ENCODE assay signal across 10 mouse cellular contexts in the genomic region with DNA sequence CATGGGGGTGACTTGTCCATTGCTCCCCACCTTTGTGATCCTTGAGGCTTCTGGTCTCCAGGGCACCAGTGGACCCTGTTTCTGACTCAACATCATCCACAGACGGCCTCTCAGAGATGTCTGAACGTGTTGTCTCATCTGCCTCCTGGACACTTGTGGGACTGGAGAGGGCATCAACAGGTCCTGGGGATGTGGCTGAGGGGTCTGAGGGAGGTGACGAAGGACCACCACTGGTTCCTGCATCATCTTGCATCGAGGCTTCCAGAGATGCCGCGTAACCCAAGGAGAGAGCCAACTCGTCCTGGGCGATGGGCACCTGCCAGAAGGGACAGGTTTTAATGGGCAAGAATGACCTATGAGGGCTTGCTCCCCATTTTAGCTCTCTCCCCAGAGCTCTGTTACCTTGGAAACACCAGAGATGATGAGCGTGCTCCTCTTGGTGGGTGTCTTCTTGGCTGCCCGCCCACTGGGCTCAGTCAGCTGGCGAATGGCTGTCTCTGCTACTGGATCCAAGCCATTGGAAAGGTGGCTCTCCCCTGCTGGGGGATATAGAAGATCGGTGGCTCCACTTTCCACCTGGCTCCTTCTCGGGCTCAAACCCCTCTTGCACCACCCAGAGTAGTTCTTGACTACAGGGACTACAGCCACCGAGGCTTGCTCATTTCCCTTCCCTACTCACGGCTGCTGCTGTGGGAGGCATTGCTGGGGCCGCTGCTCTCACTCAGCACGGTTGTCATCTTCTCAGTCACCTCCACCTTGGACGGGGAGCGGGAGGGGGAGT. TPM values are rescaled to one million over a fixed set of nuclear protein-coding genes. Genes with fewer than 3 reads are reported as not detected.
DNase-seq lines count a peak whose midpoint lies in the region.
"Had no signal": no experiment of that assay in that cellular context is flagged by ENCODE, and none has a peak within 500 bp of the region (broad histone marks: within the 10 kb centered on the region; RNA-seq: fewer than 3 reads in every experiment).

No protein-coding gene starts in this region.

- DNase-seq in cerebellum, adult 9-10 months, result peak; percentile 67
- DNase-seq in cerebellum, postnatal 36 days, result peak; percentile 48 to 64
- peak; percentile 73 to 77 for DNase-seq in layer of hippocampus, postnatal 14 days (ENCODE audit: low spot score in 2 of 2)
- peak; percentile 88 for DNase-seq in right cerebral cortex, adult 18-20 months
- DNase-seq in ovary, postnatal 36 days (ENCODE audit: low spot score), result no peak
- DNase-seq in urinary bladder, postnatal 10 days (ENCODE audit: low spot score), result no peak
- no peak for DNase-seq in neural tube, embryonic 10.5 days (ENCODE audit: extremely low spot score, low spot score)
- DNase-seq: kidney, adult 18-20 months; thymus, adult 2 months had no signal

RNA-seq across cellular contexts. Expression of gene C2cd2l, which starts 6.4 kb away (rescaled TPM):
- 100 to 1,000 TPM; 128 to 144 TPM for total RNA-seq in layer of hippocampus, postnatal 14 days (2021)

RNA-seq across cellular contexts. Expression of gene Hinfp, which starts 8.2 kb away (rescaled TPM):
- 10 to 100 TPM; 26.0 to 28.5 TPM for total RNA-seq in layer of hippocampus, postnatal 14 days (2021)

RNA-seq across cellular contexts. Expression of gene Dpagt1, which starts 12.2 kb away (rescaled TPM):
- 10 to 100 TPM; 16.2 to 16.3 TPM for total RNA-seq in layer of hippocampus, postnatal 14 days (2021)

RNA-seq across cellular contexts. Expression of gene H2afx, which starts 20.8 kb away (rescaled TPM):
- 10 to 100 TPM; 50.5 to 59.1 TPM for total RNA-seq in layer of hippocampus, postnatal 14 days (2021)

RNA-seq across cellular contexts. Expression of gene Abcg4, which starts 25.3 kb away (rescaled TPM):
- total RNA-seq in layer of hippocampus, postnatal 14 days (2021), result 10 to 100 TPM; 69.3 to 75.8 TPM
- total RNA-seq: liver, adult 2 months had no signal

Comparison
In these comparisons a context has a peak if more than half of its experiments do, and no peak if none do; other contexts are left out.
1. DNase-seq: peak in cerebellum, adult 9-10 months (single experiment), cerebellum, postnatal 36 days (2 of 2), layer of hippocampus, postnatal 14 days (2 of 2) and right cerebral cortex, adult 18-20 months (single experiment); none in ovary, postnatal 36 days (single experiment), urinary bladder, postnatal 10 days (single experiment) and neural tube, embryonic 10.5 days (single experiment).